ENCODE assay signal across 14 mouse cellular contexts in genomic region chr10:110781772-110782171, GRCm38 (mm10). TPM values are rescaled to one million over a fixed set of nuclear protein-coding genes. Genes with fewer than 3 reads are reported as not detected.
"Had no signal": no experiment of that assay in that cellular context is flagged by ENCODE, and none has a peak within 500 bp of the region (broad histone marks: within the 10 kb centered on the region; RNA-seq: fewer than 3 reads in every experiment).

No protein-coding gene starts in this region.

- H3K4me1 ChIP-seq: neural tube, embryonic 13.5 days; stomach, embryonic 15.5 days had no signal

- DNase-seq: kidney, postnatal 10 days; kidney, postnatal 4 days; lung, adult 18-20 months; lung, postnatal 36 days; midbrain, embryonic 14.5 days; retina, postnatal 1 day; thymus, adult 2 months; thymus, postnatal 25 days had no signal

- H3K27me3 ChIP-seq: neural tube, embryonic 13.5 days; stomach, embryonic 15.5 days had no signal

- H3K9me3 ChIP-seq: neural tube, embryonic 13.5 days; stomach, embryonic 15.5 days had no signal

- ATAC-seq: lung, postnatal 0 days had no signal

- H3K4me3 ChIP-seq: layer of hippocampus, adult 2 months; neural tube, embryonic 13.5 days; stomach, embryonic 15.5 days had no signal

- H3K4me2 ChIP-seq: neural tube, embryonic 13.5 days; stomach, embryonic 15.5 days had no signal

- H3K27ac ChIP-seq: layer of hippocampus, adult 2 months; liver, embryonic 14.5 days; neural tube, embryonic 13.5 days; stomach, embryonic 15.5 days had no signal

- H3K9ac ChIP-seq: liver, embryonic 14.5 days; neural tube, embryonic 13.5 days; stomach, embryonic 15.5 days had no signal

RNA-seq across cellular contexts. Expression of gene E2f7, which starts 36.5 kb away (rescaled TPM):
- total RNA-seq: monocyte, adult 5-6 weeks had no signal
